Mouse (Mus musculus): ENCODE data around the gene Irs3. TPM values are rescaled to one million over a fixed set of nuclear protein-coding genes. Genes with fewer than 3 reads are reported as not detected.
"Not testable (repeated sequence)": the region's sequence is repeated elsewhere in the genome, so short reads cannot be mapped to it uniquely, and the experiment has no call there.

Irs3 gene
- polyA plus RNA-seq, 2 experiments = 0.15 to 0.30 TPM

DNA sequence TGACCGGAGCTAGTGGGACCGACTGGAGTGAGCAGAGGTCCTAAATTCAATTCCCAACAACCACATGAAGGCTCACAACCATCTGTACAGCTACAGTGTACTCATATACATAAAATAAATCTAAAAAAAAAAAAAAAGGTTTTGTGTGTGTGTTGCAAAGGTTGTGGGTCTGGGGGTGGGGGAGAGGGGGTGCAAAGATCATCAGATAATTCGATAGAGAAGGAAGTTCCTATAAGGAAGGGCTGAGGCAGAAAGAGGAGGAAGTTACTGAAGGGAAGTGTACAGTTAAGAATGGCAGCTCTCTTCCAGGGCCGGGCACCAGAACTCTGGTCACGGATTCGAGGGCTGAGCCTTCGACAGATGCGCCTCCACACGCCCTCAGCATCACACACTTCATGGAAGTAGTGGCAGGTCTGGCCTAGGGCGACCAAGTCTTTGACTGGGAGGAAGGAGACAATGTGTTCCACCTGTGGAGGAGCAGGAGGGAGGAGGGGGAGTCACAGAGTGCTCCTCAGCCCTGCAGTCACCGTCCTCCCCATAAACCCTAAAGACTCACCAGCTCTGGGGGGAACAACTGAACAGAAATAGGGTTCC lies 21.5 kb downstream of the Irs3 start:
- Histone ChIP-seq H3K4me3 (replicated peaks; ENCODE audit: low read length) (no peak overlapping the region), H3K9ac (ENCODE audit: low read depth, low read length, severe bottlenecking) (no peak overlapping the region), H3K4me1 (ENCODE audit: control insufficient read depth, insufficient read depth, low read length) (peaks cover 4% of the 10 kb centered on the region; the same call in 1 of the 2 replicates), H3K27me3 (ENCODE audit: control insufficient read depth, insufficient read depth, low read length) (no peaks in the 10 kb centered on the region), H3K4me2 (replicated peaks; ENCODE audit: low read depth, low read length, severe bottlenecking) (no peak overlapping the region), H3K9me3 (ENCODE audit: control insufficient read depth, low read length) (no peaks in the 10 kb centered on the region), H3K36me3 (ENCODE audit: control insufficient read depth, insufficient read depth, low read length) (no peaks in the 10 kb centered on the region), H3K27ac (replicated peaks; ENCODE audit: low read depth, low read length) (no peak overlapping the region)
- DNase-seq (ENCODE audit: low spot score) (no peak), ATAC-seq (ENCODE audit: low FRiP score, low read depth) (no peak)
- no peak for TF ChIP-seq POLR2A (IDR thresholded peaks at IDR 0.05; ENCODE audit: borderline replicate concordance, extremely low read depth, insufficient read depth, insufficient read length)
- WGBS = 85% methylated on average over 11 of the region's 11 CpGs

- Histone ChIP-seq H3K36me3 (ENCODE audit: control insufficient read depth, insufficient read depth, low read length) (no peaks in the 10 kb centered on the region), H3K4me1 (ENCODE audit: control insufficient read depth, insufficient read depth, low read length) (peaks cover 27% of the 10 kb centered on the region), H3K9me3 (ENCODE audit: control insufficient read depth, low read length) (no peaks in the 10 kb centered on the region), H3K9ac (ENCODE audit: low read depth, low read length, severe bottlenecking) (no peak overlapping the region), H3K27me3 (ENCODE audit: control insufficient read depth, insufficient read depth, low read length) (no peaks in the 10 kb centered on the region), H3K4me3 (replicated peaks; ENCODE audit: low read length) (no peak overlapping the region), H3K27ac (replicated peaks; ENCODE audit: low read depth, low read length) (no peak overlapping the region), H3K4me2 (replicated peaks; ENCODE audit: low read depth, low read length, severe bottlenecking) (no peak overlapping the region)
- TF ChIP-seq POLR2A (IDR thresholded peaks at IDR 0.05; ENCODE audit: borderline replicate concordance, extremely low read depth, insufficient read depth, insufficient read length) = no peak
- DNase-seq (ENCODE audit: low spot score) (no peak), ATAC-seq (ENCODE audit: low FRiP score, low read depth) (no peak)
- 94% methylated on average over 7 of the region's 7 CpGs for WGBS
These were observed 30.2 kb downstream of the Irs3 start for GRCm38 (mm10) chr5:137615347-137615746.

GRCm38 (mm10) chr5:137614921-137615320 lies 30.6 kb downstream of the Irs3 start:
- ATAC-seq (ENCODE audit: low FRiP score, low read depth); H3K36me3 ChIP-seq (ENCODE audit: control insufficient read depth, insufficient read depth, low read length); H3K27ac ChIP-seq (replicated peaks; ENCODE audit: low read depth, low read length); H3K4me2 ChIP-seq (replicated peaks; ENCODE audit: low read depth, low read length, severe bottlenecking); DNase-seq (ENCODE audit: low spot score); H3K9me3 ChIP-seq (ENCODE audit: control insufficient read depth, low read length); H3K9ac ChIP-seq (ENCODE audit: low read depth, low read length, severe bottlenecking); H3K4me3 ChIP-seq (replicated peaks; ENCODE audit: low read length); H3K27me3 ChIP-seq (ENCODE audit: control insufficient read depth, insufficient read depth, low read length): not testable (repeated sequence)
- 88% methylated on average over 2 of the region's 2 CpGs for WGBS
- H3K4me1 ChIP-seq (ENCODE audit: control insufficient read depth, insufficient read depth, low read length) = peaks cover 31% of the 10 kb centered on the region

GRCm38 (mm10) chr5:137613550-137613949 lies 32.0 kb downstream of the Irs3 start, which contains the start of gene Pcolce:
Gene Pcolce, minus strand, starts transcription at chr5:137613784.
- peaks cover 45% of the 10 kb centered on the region for H3K4me1 ChIP-seq (ENCODE audit: control insufficient read depth, insufficient read depth, low read length)
- H3K27ac ChIP-seq (replicated peaks; ENCODE audit: low read depth, low read length) = no peak within 1 kb of the TSS
- H3K4me3 ChIP-seq (replicated peaks; ENCODE audit: low read length) = no peak within 1 kb of the TSS
- H3K9ac ChIP-seq (ENCODE audit: low read depth, low read length, severe bottlenecking) = no peak within 1 kb of the TSS
- no peak within 1 kb of the TSS for H3K4me2 ChIP-seq (replicated peaks; ENCODE audit: low read depth, low read length, severe bottlenecking)
- no peak for TF ChIP-seq POLR2A (IDR thresholded peaks at IDR 0.05; ENCODE audit: borderline replicate concordance, extremely low read depth, insufficient read depth, insufficient read length)
- WGBS = 53% methylated on average over 11 of the region's 11 CpGs
- no peak for ATAC-seq (ENCODE audit: low FRiP score, low read depth)
- no peak for DNase-seq (ENCODE audit: low spot score)
- no peaks in the 10 kb centered on the region for H3K36me3 ChIP-seq (ENCODE audit: control insufficient read depth, insufficient read depth, low read length)
- no peaks in the 10 kb centered on the region for H3K9me3 ChIP-seq (ENCODE audit: control insufficient read depth, low read length)
- no peaks in the 10 kb centered on the region for H3K27me3 ChIP-seq (ENCODE audit: control insufficient read depth, insufficient read depth, low read length)

DNA sequence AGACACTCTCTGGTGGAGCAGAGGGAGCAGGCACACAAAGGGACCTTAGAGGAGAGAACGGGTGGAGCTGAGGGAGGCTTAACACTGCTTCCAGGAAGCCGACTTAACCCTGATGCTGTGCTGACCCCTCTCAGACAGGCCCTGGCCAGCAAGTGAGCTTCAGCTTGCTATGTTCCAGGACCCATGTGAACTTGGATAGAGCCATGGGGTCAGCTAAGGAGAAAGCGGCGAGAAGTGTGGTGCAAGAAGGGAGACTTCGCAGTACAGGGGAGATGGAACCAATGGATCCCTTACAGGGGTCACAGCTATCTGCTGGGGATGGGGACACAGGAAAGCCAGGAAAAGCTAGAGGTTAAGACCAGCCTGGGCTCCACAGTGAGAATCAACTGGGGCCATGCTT lies 32.4 kb downstream of the Irs3 start:
- H3K4me1 ChIP-seq (ENCODE audit: control insufficient read depth, insufficient read depth, low read length) = peaks cover 50% of the 10 kb centered on the region
- 69% methylated on average over 5 of the region's 5 CpGs for WGBS
- H3K36me3 ChIP-seq (ENCODE audit: control insufficient read depth, insufficient read depth, low read length) = no peaks in the 10 kb centered on the region
- no peaks in the 10 kb centered on the region for H3K9me3 ChIP-seq (ENCODE audit: control insufficient read depth, low read length)
- no peaks in the 10 kb centered on the region for H3K27me3 ChIP-seq (ENCODE audit: control insufficient read depth, insufficient read depth, low read length)
- TF ChIP-seq POLR2A (IDR thresholded peaks at IDR 0.05; ENCODE audit: borderline replicate concordance, extremely low read depth, insufficient read depth, insufficient read length) = no peak
- H3K4me2 ChIP-seq (replicated peaks; ENCODE audit: low read depth, low read length, severe bottlenecking) = no peak overlapping the region
- H3K9ac ChIP-seq (ENCODE audit: low read depth, low read length, severe bottlenecking) = no peak overlapping the region
- no peak for DNase-seq (ENCODE audit: low spot score)
- no peak overlapping the region for H3K27ac ChIP-seq (replicated peaks; ENCODE audit: low read depth, low read length)
- no peak overlapping the region for H3K4me3 ChIP-seq (replicated peaks; ENCODE audit: low read length)
- ATAC-seq (ENCODE audit: low FRiP score, low read depth) = no peak

GRCm38 (mm10) chr5:137611245-137611602 lies 34.3 kb downstream of the Irs3 start:
- no peak for TF ChIP-seq POLR2A (IDR thresholded peaks at IDR 0.05; ENCODE audit: borderline replicate concordance, extremely low read depth, insufficient read depth, insufficient read length)
- Histone ChIP-seq H3K9ac (ENCODE audit: low read depth, low read length, severe bottlenecking) (peak overlapping the region; percentile 55), H3K9me3 (ENCODE audit: control insufficient read depth, low read length) (no peaks in the 10 kb centered on the region), H3K4me3 (replicated peaks; ENCODE audit: low read length) (peak overlapping the region; percentile 43), H3K4me2 (replicated peaks; ENCODE audit: low read depth, low read length, severe bottlenecking) (peak overlapping the region; percentile 70), H3K36me3 (ENCODE audit: control insufficient read depth, insufficient read depth, low read length) (peaks cover 12% of the 10 kb centered on the region), H3K27ac (replicated peaks; ENCODE audit: low read depth, low read length) (peak overlapping the region; percentile 95), H3K4me1 (ENCODE audit: control insufficient read depth, insufficient read depth, low read length) (peaks cover 52% of the 10 kb centered on the region), H3K27me3 (ENCODE audit: control insufficient read depth, insufficient read depth, low read length) (no peaks in the 10 kb centered on the region)
- DNase-seq (ENCODE audit: low spot score) (peak; percentile 78), ATAC-seq (ENCODE audit: low FRiP score, low read depth) (peak; percentile 72; the same call in 1 of the 2 replicates)
- 0% methylated on average over 6 of the region's 6 CpGs for WGBS

All from limb, embryonic 14.5 days (tissue).